ENCODE assay signal across 8 mouse cellular contexts in genomic region chr15:79229058-79229821, GRCm38 (mm10). TPM values are rescaled to one million over a fixed set of nuclear protein-coding genes. Genes with fewer than 3 reads are reported as not detected.
A peak's percentile ranks its signal among the peaks of the same experiment; 100 is the strongest.
DNase-seq lines count a peak whose midpoint lies in the region; ATAC-seq lines count a peak whose summit lies in the region.

Gene Pick1 (plus strand): TSS chr15:79229173.
Gene Gm49486 (plus strand): TSS chr15:79229391.

- ATAC-seq in hindbrain, embryonic 16.5 days = peak; percentile 92

- no peaks in the 10 kb centered on the region for H3K27me3 ChIP-seq in hindbrain, embryonic 16.5 days (replicated peaks; ENCODE audit: control insufficient read depth, insufficient read depth, low read length)

- H3K4me2 ChIP-seq in hindbrain, embryonic 16.5 days (ENCODE audit: low read length) = peak within 1 kb of the TSS; percentile 95

- H3K4me3 ChIP-seq in hindbrain, embryonic 16.5 days (ENCODE audit: low read length) = peak within 1 kb of the TSS; percentile 91
- H3K4me3 ChIP-seq in macrophage (ENCODE audit: inconsistent target) = peak within 1 kb of the TSS; percentile 47

- no peaks in the 10 kb centered on the region for H3K9me3 ChIP-seq in hindbrain, embryonic 16.5 days (ENCODE audit: control insufficient read depth, low read length)

- H3K27ac ChIP-seq in hindbrain, embryonic 16.5 days (ENCODE audit: low read depth, low read length) = peak within 1 kb of the TSS; percentile 94
- peak within 1 kb of the TSS; percentile 61 for H3K27ac ChIP-seq in macrophage

- peaks cover 4% of the 10 kb centered on the region; the same call in 1 of the 2 replicates for H3K36me3 ChIP-seq in hindbrain, embryonic 16.5 days (ENCODE audit: control insufficient read depth, insufficient read depth, low read length)
- H3K36me3 ChIP-seq in macrophage (ENCODE audit: inconsistent target) = no peaks in the 10 kb centered on the region

- WGBS in hindbrain, embryonic 16.5 days = under 1% methylated on average over 50 of the region's 51 CpGs
- 3% methylated on average over 50 of the region's 51 CpGs for WGBS in macrophage (ENCODE audit: missing documents)

- H3K79me2 ChIP-seq in macrophage (ENCODE audit: inconsistent target) = no peaks in the 10 kb centered on the region

- H3K4me1 ChIP-seq in hindbrain, embryonic 16.5 days (ENCODE audit: control insufficient read depth, insufficient read depth, low read depth, low read length) = peaks cover 16% of the 10 kb centered on the region

- DNase-seq in R1 (ENCODE audit: low read depth, low spot score) = peak; percentile 96
- peak; percentile 96 to 97 for DNase-seq in cerebellum, postnatal 25 days
- DNase-seq in frontal cortex, postnatal 36 days (ENCODE audit: low spot score in 2 of 2) = peak; percentile 89
- peak; percentile 81 to 82 for DNase-seq in left cerebral cortex, adult 18-20 months (ENCODE audit: low spot score in 2 of 2)
- peak; percentile 87 for DNase-seq in right cerebral cortex, adult 18-20 months
- peak; percentile 49 for DNase-seq in urinary bladder, postnatal 10 days (ENCODE audit: low spot score)

- H3K9ac ChIP-seq in hindbrain, embryonic 16.5 days (ENCODE audit: low read depth, low read length) = peak within 1 kb of the TSS; percentile 96

RNA-seq across cellular contexts. Expression of gene Pick1, which starts in this region (rescaled TPM):
- 99.1 and 100.0 TPM in 2 replicates for polyA plus RNA-seq in hindbrain, embryonic 16.5 days (2015; fragmentation: Nextera tagmentation; extraction: Ambion mirVana)
- 10 to 100 TPM; 47.1 to 54.0 TPM for total RNA-seq in left cerebral cortex, adult 18-20 months (2021)
- 10 to 100 TPM in 25 of 26 experiments, 1 to 10 TPM in 1; 9.9 to 64.7 (median 35.4) TPM for total RNA-seq in macrophage (2018; cell fraction: chromatin; rRNA removed)
- 1 to 10 TPM; 2.3 to 6.9 (median 4.6) TPM for total RNA-seq in macrophage (2018; cell fraction: cytosol; rRNA removed)
- total RNA-seq in macrophage (2018; cell fraction: nucleus; rRNA removed) = 10 to 100 TPM in 21 of 26 experiments, 1 to 10 TPM in 5; 8.0 to 34.7 (median 22.6) TPM
- polyA plus RNA-seq in macrophage (2018) = 4.9 to 9.4 TPM (median 7.0 TPM) in 3 replicates

RNA-seq across cellular contexts. Expression of gene Gm49486, which starts in this region (rescaled TPM):
- 0.87 and 1.1 TPM in 2 replicates for polyA plus RNA-seq in hindbrain, embryonic 16.5 days (2015; fragmentation: Nextera tagmentation; extraction: Ambion mirVana)
- total RNA-seq in left cerebral cortex, adult 18-20 months (2021) = under 1 TPM; 0.16 to 0.42 TPM
- 1 to 10 TPM in 4 of 26 experiments, under 1 TPM in 6, not detected in 16; 0.36 to 1.3 (median 0.92) TPM for total RNA-seq in macrophage (2018; cell fraction: chromatin; rRNA removed)
- under 1 TPM in 2 of 26 experiments, not detected in 24; 0.05 to 0.11 TPM for total RNA-seq in macrophage (2018; cell fraction: cytosol; rRNA removed)
- 1 to 10 TPM in 1 of 26 experiments, under 1 TPM in 10, not detected in 15; 0.24 to 1.0 (median 0.31) TPM for total RNA-seq in macrophage (2018; cell fraction: nucleus; rRNA removed)
- polyA plus RNA-seq in macrophage (2018) = not detected in 3 replicates

Comparison
In these comparisons a context has a peak if more than half of its experiments do, and no peak if none do; other contexts are left out.
1. Peak in every context shown above with its lines: DNase-seq, ATAC-seq, H3K4me3 ChIP-seq and H3K27ac ChIP-seq.